Mouse (Mus musculus) small intestine, adult 2 months (tissue): ENCODE results near the gene Gm7903.
"Not testable (repeated sequence)": the region's sequence is repeated elsewhere in the genome, so short reads cannot be mapped to it uniquely, and the experiment has no call there.

Experiments
- CTCF ChIP-seq: fragments of 200-500 bp; IDR thresholded peaks from 2 replicates; pipeline ENCODE4 v1.5.1; 2012; ENCODE audit warnings: low read depth, mild to moderate bottlenecking, control low read depth, inconsistent platforms, low read length, moderate library complexity, mixed read lengths; ENCODE audit not compliant: insufficient replicate concordance, insufficient read length; ENCODE audit errors: extremely low read depth
- POLR2A ChIP-seq: fragments of 200-500 bp; IDR thresholded peaks from 2 replicates; pipeline ENCODE4 v1.6.1; 2012; ENCODE audit warnings: low read depth, mild to moderate bottlenecking, control low read depth, inconsistent platforms, low read length, moderate library complexity

- not testable (repeated sequence) for TF ChIP-seq CTCF, POLR2A
Measured at GRCm38 (mm10) chrX:135464160-135464559, 30.5 kb downstream of the Gm7903 start.
